Mouse (Mus musculus) liver (tissue): ENCODE results near the gene Pxn.
A peak's percentile ranks its signal among the peaks of the same experiment; 100 is the strongest.
"Not testable (repeated sequence)": the region's sequence is repeated elsewhere in the genome, so short reads cannot be mapped to it uniquely, and the experiment has no call there.

Experiments
- DNase-seq: peaks from one replicate; pipeline ENCODE4 v3.0.0-alpha.2; 2020; ENCODE audit warnings: mixed read lengths

The Pxn gene

DNA sequence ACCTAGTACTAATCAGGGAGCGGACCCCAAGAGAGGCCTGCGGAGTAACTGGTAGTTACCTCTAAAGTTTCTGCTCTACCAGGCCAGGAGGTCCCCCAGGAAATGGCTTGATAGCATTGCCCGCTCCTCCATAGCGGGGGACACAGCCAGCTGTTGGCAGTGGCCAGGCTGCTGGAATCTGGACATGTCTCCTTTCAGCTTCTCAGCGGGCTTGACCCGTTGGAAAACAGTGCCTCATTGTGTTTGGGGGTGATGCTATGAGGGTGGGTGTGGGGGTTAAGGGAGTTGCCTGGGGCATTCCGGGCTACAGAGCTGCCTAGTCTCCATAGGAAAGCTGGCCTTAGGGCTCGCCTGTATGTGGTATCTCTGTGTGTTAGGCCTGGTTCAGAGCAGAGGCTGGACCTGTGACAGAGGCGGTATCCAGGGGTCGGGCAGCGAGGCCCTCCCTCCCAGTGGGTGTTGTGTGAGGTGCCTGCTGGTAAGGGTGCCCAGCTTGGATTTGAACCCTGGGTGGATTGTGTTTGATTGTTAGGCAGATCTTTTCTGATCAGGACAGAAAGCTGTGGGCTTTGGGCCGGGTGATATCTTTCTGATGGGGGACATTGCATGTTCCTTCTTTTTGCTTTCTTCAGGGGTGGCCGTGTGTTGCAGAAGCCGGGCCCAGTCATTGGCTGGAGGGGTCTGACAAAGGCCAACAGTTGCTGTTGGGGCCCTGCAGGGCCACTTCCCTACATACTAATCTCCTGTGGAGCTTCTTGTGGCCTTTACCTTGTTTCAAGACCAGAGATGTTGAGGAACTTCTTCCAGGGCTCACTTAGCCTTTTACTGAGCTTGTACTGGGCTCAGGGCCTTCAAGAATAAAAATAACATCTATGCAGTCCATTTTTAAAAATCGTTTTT lies 3.6 kb downstream of the Pxn start:
- DNase-seq, result no peak

DNA sequence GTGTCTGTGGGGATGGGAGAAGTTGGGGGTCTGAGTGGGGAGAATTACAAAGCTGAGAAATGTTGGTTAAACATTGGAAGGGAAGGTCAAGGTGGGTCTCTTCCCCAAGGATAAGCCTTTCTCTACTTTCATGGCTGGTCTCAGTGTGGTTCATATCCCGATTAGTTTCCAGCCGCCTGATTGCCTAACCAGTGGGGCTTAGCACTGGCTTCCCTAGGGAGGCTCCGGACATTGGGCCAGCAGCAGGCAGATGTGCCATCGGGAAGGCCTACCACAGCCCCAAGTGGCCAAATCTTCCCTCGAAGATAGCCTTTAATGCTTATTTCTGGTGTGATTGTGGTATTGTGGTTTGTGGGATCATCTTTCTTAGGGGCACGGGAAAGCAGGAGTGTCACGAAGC lies 5.9 kb downstream of the Pxn start:
- DNase-seq, result no peak

DNA sequence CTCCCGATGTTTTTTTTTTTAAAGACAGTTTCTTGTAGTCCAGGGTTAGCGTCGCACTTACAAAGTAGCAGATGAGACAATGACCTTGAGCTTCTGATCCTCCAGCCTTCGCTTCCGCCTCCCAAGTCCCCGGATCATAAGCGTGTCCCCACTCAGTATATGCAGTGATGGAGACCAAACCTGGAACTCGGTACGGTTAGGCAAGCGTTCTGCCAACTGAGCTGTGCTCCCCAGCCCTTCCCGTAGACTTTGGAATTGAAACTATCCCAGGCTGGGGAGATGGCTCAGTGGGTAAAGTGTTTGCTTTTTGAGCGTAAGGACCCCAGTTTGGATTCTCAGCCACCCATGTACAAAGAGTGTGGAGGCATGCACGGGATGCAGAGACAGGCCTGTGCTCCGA lies 6.8 kb downstream of the Pxn start:
- DNase-seq, result no peak

DNA sequence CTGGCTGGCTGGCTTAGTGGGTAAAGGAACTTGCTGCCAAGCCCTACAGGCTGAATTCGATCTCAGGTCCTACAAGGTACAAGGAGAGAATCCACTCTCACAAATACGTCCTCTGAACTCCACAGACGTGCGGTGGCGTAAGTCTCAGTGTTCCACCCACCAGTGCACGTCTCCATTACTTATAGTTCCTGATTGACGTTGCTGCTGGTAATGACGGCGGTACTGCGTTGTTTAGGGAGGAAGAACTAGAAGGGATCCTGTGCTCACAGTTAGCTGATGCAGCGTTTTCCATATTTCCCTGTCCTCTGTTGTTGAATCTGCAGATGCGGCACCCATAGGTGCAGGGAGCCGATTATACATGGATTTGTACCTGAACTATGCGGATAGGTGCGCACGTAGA lies 7.2 kb downstream of the Pxn start:
- no peak for DNase-seq

DNA sequence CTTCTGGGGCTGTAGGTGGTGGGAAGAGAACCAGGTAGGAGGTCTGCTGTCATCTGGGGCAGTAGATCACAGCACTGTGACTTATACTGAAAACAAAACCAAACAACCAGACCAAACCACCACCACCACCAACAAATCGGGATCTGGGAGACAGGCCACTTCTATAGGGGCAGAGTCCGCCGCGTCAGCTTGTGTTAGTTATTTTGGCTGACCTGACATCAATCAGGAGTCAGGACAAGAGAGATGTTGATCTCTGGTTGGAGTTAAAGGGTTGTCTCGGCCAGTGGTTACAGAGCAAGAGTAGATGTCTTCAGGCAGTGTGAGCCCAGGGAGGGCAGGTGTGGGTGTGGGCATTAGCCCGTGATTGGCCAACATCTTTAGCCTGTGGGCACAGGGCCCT lies 7.9 kb downstream of the Pxn start:
- no peak for DNase-seq

DNA sequence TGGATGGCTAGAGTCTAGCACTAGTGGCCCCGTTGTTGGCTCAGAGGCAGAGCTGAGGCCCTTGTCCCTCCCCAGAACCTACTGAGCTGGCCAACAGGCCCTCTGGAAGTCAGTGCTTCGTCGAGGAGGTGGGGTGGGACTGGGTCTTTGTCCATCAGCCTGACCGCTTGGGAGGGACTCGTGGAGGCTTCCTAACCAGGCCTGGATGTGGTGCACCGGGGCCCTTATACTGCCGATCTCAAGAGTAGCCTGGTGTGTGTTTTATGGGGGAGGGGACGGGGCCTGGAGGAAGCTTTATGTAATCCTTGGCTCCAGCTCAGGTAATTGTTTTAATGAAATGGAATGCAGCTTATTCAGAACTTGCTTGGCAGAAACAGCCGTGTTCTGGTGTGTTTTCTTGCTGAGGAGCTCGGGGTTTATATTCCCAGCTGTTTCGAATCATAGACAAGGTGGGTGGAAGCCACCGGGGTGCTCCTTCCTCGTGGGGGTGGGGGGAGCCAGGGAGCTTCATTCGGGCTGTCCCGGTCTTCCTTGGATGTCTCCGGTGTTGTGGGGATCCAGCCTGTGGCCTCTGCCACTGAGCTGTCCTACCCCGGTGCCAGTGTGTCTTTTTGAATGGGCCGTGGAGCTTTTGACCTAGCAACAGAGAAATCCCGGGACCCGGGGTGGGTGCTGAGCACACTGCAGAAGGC lies 8.6 kb downstream of the Pxn start:
- no peak for DNase-seq

DNA sequence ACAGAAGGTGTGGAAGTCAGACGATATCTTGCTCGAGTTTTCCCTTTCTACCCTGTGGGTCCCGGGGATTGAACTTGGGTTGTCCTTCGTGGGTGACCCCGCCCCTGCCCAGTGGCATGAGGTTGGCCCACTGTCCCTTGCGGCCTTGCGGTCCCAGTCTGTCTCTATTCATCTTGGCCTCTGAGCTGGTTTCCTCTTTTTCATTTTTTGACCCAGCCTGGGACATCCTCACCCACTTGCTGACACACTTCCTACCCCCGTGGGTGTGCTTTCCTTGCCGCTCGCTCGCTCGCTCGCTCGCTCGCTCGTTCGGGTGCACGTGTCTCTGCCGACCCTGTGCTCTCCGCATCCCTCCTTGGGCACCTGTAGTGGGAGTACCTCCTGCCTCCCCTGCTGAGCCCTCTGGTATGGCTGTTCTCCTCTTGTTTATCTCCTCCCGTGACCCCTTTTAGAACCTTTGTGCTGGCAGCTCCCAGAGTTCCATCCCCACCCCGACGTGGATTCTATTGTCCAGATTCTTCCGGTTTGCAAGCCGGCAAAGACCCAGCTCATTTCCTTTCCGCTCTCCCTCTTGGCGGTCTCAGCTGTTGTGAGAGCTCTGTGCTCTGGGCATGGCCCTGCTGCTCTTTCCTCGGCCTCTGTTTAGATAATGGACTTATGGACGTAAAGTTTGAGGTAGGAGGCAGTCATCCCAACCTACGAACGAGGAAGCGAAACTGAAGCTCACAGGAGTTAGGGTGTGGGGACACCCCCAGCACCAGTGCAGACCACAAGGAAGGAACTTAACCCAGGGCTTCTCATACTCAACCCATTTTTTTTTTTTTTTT lies 9.8 kb downstream of the Pxn start:
- no peak for DNase-seq

DNA sequence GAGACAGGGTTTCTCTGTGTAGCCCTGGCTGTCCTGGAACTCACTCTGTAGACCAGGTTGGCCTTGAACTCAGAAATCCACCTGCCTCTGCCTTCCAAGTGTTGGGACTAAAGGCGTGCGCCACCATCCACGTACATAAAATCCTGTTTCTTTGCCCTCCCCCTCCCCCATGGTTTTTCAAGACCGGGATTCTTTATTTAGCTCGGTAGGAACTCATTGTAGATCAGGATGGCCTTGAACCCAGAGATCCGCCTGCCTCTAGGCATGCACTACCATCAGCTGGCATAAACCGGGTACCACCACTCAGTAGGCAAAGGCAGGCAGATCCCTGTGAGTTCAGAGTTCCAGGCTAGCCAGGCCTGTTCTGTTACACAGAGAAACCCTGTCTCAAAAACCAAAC lies 10.4 kb downstream of the Pxn start:
- DNase-seq, result no peak

DNA sequence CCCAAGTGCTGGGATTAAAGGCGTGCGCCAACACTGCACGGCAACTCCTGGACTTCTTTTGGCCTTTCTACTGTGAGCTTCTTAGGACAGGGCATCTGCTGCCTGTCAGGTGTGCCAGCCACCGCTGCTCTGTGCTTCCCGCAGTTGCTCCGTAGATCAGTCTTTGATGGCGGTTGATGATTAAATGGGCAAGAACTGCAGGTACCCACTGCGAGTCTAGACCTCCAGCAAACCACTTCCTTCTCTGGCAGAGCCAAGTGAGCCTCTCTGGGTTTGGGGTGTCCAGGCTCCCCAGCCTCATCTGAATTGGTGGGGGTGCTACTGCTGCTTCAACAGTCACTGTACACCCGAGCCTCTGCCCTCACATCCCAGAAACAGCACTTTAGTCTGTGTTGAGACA lies 11.0 kb downstream of the Pxn start:
- no peak for DNase-seq

DNA sequence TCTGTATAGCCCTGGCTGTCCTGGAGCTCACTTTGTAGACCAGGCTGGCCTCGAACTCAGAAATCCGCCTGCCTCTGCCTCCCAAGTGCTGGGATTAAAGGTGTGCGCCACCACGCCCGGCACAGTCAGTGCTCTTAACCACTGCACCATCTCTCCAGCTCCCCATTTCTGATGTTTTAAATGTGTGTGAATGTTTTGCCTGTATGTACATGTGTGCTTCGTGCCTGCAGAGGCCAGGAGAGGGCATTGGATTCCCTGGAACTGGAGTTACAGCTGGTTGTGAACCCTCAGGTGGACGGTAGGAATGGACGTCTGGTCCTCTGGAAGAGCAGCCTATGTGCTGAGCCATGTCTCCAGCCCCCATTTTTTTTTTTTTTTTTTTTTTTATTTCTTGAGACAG lies 11.7 kb downstream of the Pxn start:
- not testable (repeated sequence) for DNase-seq

DNA sequence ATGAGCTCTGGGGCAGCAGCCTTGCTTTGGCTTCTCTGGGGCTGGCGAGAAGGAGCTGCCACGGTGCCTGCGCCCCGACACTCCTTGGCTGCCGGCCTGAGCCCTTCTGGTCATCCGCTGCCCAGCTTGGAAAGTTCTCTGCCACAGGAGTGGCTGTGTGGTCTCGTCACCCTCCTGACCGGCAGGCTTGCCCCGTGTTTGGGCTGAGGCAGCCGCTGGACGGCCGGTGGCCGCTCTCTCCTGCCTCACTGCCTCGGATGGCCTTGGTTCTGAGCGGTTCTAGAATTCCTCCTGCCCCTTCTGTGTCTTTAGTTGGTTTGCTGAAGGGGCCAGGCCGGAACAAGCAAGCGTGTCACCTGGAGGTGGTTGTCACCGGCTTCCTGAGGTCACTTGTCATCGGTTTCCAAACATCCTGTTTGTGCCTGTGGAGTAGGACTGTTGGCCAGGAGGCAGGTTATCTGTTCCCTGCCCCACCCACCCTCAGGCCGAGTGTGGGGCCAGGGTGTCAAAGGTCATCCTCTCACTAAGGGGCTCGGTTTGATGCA lies 13.9 kb downstream of the Pxn start:
- no peak for DNase-seq

DNA sequence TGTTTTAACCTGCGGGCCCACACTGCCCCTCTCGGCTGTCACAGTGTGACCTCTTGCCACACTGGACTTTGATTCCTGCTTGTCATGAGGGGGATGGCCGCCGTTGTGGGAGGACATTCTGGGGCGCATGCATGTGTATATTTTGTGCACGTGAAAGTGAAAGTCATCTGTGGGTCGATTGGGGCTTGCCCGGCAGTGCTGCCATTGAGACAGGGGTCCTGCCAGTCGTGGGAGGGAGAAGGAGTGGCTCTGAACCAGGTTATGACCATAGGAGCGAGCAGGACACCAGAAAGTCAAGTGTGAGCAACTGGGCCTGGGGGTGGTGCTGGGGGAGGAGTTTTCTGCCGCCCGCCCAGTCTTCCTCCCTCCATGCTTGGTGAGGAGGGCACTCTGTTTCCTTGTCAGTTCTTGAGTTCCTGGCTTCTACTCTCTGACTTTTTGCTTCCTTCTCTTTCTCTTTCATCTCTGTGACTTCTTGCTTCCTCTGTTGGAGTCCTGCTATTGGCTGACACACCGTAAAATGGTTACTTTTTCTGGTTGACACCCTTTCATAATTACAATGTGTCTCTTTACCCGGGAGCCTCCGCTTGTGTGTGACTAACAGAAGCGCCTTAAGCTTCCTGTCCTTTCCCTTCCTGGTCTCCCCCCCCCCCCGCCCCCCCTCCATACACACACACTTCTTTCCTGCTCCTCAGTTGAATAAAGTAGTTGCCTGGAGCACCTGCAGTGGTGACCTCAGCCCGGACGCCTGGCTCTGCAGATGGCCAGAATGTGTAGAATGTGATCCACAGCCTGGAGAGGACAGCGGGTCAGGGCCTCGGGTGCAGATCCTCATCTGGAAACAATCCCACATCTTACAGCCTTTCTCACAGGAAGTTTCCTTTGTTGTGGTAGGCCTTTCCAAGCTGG lies 15.3 kb downstream of the Pxn start:
- DNase-seq, result peak; percentile 61

DNA sequence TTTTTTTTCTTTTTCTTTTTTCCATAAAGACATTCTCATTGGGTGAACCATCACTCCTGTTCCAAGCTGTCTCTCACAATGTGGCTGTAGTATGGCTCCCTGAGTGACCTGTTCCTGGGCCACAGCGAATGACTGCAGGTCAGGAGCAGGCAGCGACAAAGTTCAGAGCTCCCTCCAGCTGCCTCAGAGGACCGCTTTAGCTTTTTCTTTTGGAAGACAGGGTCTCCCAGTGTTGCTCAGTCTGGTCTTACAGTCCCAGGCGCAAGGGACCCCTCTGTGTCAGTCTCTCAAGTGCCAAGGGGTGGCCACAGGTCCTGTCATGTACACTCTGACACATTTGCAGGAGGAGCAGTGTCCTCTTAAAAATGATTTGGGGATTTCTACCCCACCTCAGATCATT lies 16.1 kb downstream of the Pxn start:
- DNase-seq, result no peak

DNA sequence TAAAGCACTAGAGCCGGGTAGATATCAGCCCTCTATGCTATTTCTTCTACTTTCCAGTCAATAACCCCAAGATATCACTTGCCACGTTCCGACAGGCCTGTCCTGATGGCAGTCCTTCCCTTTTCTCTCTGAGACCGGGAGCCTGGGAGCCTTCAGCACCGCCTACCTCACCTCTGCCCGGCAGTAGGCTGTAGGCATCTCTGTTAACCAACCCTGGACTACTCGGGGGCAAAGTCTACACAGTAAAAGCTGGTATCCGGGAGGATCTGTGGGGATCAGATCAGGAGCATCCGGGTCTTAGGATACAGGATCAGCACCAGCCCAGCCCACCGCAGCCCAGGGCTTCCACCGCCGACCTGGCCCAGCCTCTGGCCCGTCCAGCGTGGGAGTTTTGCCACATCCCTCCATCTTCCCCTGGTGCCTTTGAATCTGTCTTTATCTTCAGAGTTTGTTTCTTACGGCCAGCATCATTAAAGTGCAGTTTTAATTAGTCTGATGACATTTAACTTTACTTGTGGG lies 16.6 kb downstream of the Pxn start:
- no peak for DNase-seq

DNA sequence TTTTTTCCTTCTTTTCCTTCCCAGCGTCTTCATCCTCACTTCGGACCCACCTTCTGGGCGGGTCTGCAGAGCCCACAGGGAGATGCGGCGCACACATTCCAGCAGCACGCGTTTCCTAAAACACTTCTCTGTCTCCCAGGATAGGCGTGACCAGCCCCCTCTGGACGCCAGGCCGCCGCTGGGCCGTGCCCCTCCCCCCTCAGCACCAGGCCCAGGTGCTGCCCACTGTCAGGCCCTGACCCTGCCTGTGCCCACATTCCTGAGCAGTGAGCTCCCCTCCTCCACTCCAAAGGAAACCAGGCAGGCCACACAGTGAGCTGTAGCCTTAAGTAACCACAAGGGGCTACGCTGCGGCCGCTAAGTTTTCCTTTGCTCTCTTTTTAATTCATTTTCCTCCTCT lies 17.5 kb downstream of the Pxn start:
- DNase-seq, result no peak

DNA sequence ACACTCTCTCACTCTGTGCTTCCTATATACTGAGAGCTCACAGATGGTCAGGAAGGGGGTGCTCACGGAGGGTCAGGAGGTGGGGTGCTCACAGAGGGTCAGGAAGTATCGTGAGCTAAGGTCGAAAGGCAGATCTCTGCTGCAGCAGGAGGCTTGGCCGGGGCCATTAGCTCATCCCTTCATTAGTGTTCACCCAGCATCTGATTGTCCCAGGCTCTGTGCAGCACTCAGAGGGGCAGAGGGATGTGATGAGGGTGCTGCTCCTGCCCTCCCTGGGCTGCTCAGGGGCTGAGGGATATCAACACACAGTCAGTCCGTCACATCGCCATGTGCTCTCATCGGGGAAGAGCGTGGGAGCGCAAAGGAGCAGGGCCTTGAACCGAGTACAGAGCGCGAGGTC lies 18.0 kb downstream of the Pxn start:
- no peak for DNase-seq

DNA sequence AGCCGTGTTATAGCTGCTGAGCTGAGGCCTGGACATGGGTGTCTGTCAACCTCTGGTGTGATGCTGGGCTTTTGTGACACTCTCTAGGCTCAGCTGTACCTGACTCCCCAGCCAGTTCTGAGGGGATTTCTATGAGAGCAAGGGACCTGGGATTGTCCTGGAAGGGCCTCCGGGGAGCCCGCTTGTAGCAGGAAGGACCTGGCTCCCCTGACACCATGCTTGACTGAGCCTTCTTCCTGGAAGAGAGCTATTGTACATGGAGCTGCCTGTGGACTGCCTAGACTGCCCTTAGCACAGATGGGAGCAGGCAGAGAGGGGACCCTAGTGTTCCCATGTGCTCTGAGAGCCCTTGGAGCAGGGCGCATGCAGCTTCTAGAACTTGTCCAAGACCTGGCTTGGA lies 18.9 kb downstream of the Pxn start:
- no peak for DNase-seq

DNA sequence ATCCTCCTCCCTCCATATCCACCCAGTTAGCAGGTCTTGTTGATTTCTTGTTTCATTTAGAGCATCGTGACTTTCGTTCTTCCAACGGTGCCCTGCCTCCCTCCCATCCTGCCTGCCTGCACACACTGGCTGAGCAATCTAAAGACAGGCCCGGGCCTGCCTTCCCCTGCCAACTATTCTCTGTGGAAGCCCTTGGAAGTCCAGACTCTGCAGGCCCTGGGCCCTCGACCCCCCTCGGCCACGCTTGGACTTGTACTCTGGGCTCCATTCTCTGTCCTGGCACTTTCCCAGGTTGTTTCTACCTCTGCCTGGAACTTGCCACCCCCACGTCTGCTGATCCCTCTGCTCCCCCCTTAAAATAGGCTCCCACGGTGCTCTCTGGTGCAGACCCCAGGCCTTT lies 19.5 kb downstream of the Pxn start:
- DNase-seq, result no peak

DNA sequence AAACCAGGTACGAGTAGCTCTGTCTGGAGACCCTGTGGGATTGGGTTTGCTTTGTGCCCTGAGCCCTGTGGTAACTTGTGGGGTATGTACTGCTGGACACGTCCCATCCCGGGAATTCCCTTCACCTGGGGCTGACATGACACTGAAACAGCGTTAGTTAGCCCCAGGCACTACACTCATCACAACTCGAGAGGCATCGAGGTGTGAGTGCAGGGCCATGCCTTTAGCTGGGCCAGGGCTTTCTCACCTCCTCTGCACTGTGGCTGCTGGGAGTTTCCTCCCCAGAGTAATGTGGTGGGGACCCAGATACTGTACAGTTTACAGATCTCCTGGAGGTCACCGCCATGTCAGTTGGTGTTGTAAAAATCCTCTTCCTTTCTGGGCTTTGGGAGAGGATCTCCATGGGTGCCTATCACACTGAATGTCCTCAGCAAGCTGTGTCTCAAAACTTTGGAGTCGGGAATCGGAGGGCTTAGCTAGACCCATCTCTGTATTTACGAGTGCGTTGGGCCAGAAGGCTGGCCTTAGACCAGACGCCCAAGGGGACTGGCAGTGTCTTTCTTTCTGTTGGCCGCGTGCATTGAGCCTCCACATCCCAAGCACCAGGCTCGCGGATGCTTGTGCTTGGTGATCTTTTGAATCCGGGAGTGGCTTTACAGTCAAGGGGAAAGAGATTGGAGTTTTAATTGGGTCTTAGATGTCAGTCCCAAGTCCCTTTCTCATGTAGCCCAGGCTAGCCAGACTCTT lies 20.2 kb downstream of the Pxn start:
- no peak for DNase-seq

DNA sequence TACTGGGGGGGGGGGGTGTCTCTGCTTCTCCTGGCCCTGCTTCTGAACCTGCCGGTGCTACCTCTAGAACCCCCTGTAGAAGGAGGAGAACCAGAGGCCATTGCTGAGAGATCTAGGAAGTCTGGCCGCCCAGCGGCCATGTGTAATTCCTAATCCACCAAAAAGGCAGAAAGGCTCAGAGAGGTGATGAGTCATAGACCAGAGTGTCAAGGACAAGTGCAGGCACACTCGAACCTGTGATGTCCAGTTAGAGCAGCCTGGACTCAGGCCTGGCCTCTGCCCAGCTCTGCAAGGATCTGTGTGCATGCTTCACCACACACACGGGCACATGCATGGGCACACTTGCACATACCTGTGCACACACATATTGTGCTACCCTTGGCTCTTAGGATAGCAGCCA lies 21.7 kb downstream of the Pxn start:
- DNase-seq, result no peak

DNA sequence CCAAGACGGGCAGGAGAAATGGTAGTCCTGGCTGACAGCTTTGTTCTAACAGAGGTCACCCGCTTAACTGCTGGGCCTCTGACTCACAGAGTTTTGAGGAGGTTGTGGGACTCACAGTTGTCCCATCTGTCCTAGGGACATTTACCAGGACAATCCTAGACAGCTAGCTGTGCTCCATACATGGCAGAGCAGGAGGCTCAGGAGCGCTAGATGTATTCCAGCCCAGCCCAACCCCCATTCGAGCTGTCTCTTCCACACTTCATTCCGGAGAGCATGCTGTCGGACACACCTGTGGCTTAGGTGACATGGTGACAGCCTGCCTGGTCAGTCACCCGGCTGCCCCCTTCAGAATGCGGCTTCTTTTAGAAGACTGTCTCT lies 22.9 kb downstream of the Pxn start:
- no peak for DNase-seq
